Mouse (Mus musculus): ENCODE measurements around the gene Bzw1. TPM values are rescaled to one million over a fixed set of nuclear protein-coding genes. Genes with fewer than 3 reads are reported as not detected.
A peak's percentile ranks its signal among the peaks of the same experiment; 100 is the strongest.

Gene Bzw1
- total RNA-seq, 4 experiments from 2014 or later = 127 to 145 (median 134) TPM

- DNase-seq (ENCODE audit: low spot score in 2 of 2) = no peak
Observed at GRCm38 (mm10) chr1:58395341-58395740, 2.6 kb downstream of the Bzw1 start.

GRCm38 (mm10) chr1:58396179-58396578 is 3.5 kb downstream of the Bzw1 start:
- DNase-seq (ENCODE audit: low spot score in 2 of 2) = no peak

GRCm38 (mm10) chr1:58397731-58398130 is 5.0 kb downstream of the Bzw1 start:
- no peak for DNase-seq (ENCODE audit: low spot score in 2 of 2)

- DNase-seq (ENCODE audit: low spot score in 2 of 2) = no peak
Observed at GRCm38 (mm10) chr1:58401396-58401795, 8.7 kb downstream of the Bzw1 start.

- DNase-seq (ENCODE audit: low spot score in 2 of 2) = no peak
Observed at GRCm38 (mm10) chr1:58403745-58404144, 11.0 kb downstream of the Bzw1 start.

- no peak for DNase-seq (ENCODE audit: low spot score in 2 of 2)
Observed at GRCm38 (mm10) chr1:58407321-58407720, 14.6 kb downstream of the Bzw1 start.

- DNase-seq (ENCODE audit: low spot score in 2 of 2) = no peak
Observed at GRCm38 (mm10) chr1:58408141-58408540, 15.4 kb downstream of the Bzw1 start.

GRCm38 (mm10) chr1:58409553-58410197 is 17.0 kb downstream of the Bzw1 start:
- no peak for DNase-seq (ENCODE audit: low spot score in 2 of 2)

- no peak for DNase-seq (ENCODE audit: low spot score in 2 of 2)
Observed at GRCm38 (mm10) chr1:58410198-58410588, 17.5 kb downstream of the Bzw1 start.

- DNase-seq (ENCODE audit: low spot score in 2 of 2) = no peak
Observed at GRCm38 (mm10) chr1:58410776-58411175, 18.1 kb downstream of the Bzw1 start.

- DNase-seq (ENCODE audit: low spot score in 2 of 2) = no peak
Observed at GRCm38 (mm10) chr1:58415442-58415841, 22.7 kb downstream of the Bzw1 start.

GRCm38 (mm10) chr1:58416048-58416447 is 23.4 kb downstream of the Bzw1 start:
- no peak for DNase-seq (ENCODE audit: low spot score in 2 of 2)

GRCm38 (mm10) chr1:58420032-58420431 is 27.3 kb downstream of the Bzw1 start:
- no peak for DNase-seq (ENCODE audit: low spot score in 2 of 2)

GRCm38 (mm10) chr1:58420961-58421360 is 28.3 kb downstream of the Bzw1 start:
- DNase-seq (ENCODE audit: low spot score in 2 of 2) = no peak

GRCm38 (mm10) chr1:58422879-58423278 is 30.2 kb downstream of the Bzw1 start:
- no peak for DNase-seq (ENCODE audit: low spot score in 2 of 2)

GRCm38 (mm10) chr1:58423371-58424248 is 30.9 kb downstream of the Bzw1 start, which contains the start of gene Clk1:
Clk1 (minus strand) TSS chr1:58424066.
- DNase-seq (ENCODE audit: low spot score in 2 of 2) = peak; percentile 92 to 95

- no peak for DNase-seq (ENCODE audit: low spot score in 2 of 2)
Observed at GRCm38 (mm10) chr1:58424551-58424950, 31.9 kb downstream of the Bzw1 start.

- DNase-seq (ENCODE audit: low spot score in 2 of 2) = no peak
Observed at GRCm38 (mm10) chr1:58444691-58445090, 52.0 kb downstream of the Bzw1 start.

- peak; percentile 84 to 91 for DNase-seq (ENCODE audit: low spot score in 2 of 2)
Observed at GRCm38 (mm10) chr1:58445143-58445722, 52.5 kb downstream of the Bzw1 start, which contains the start of the genes Nif3l1 and Ppil3. Nif3l1 (plus strand) TSS chr1:58445151. Ppil3 (minus strand) TSS chr1:58445486.

- no peak for DNase-seq (ENCODE audit: low spot score in 2 of 2)
Observed at GRCm38 (mm10) chr1:58445861-58446260, 53.2 kb downstream of the Bzw1 start.

GRCm38 (mm10) chr1:58447766-58448165 is 55.1 kb downstream of the Bzw1 start:
- DNase-seq (ENCODE audit: low spot score in 2 of 2) = no peak

GRCm38 (mm10) chr1:58448396-58448795 is 55.7 kb downstream of the Bzw1 start:
- no peak for DNase-seq (ENCODE audit: low spot score in 2 of 2)

All from left cerebral cortex, adult 8-10 months (tissue).